Mouse (Mus musculus) liver, postnatal 0 days (tissue): ENCODE results near the gene Rnf186. TPM values are rescaled to one million over a fixed set of nuclear protein-coding genes. Genes with fewer than 3 reads are reported as not detected.
A peak's percentile ranks its signal among the peaks of the same experiment; 100 is the strongest.

Experiments
- ATAC-seq: fragments of 200-750 bp; cut with Nextera tagmentation; 2 replicates; pipeline ENCODE4 v1.8.0; 2017; ENCODE audit warnings: mild to moderate bottlenecking, moderate library complexity
- DNase-seq: peaks from one replicate; pipeline ENCODE4 v3.0.0-alpha.2; 2016
- H3K27ac ChIP-seq: fragments of 300-500 bp; sonication (generic); 2 replicates; pipeline ENCODE4 v1.5.1; 2014; ENCODE audit warnings: antibody characterized with exemption, moderate library complexity, mild to moderate bottlenecking, low read depth
- H3K27me3 ChIP-seq: fragments of 300-500 bp; sonication (generic); 2 replicates; pipeline ENCODE4 v1.6.1; 2014; ENCODE audit warnings: low read length, control low read depth, mixed read lengths; ENCODE audit not compliant: insufficient read depth
- H3K36me3 ChIP-seq: fragments of 300-500 bp; sonication (generic); replicated peaks from 2 replicates; pipeline ENCODE4 v1.6.1; 2014; ENCODE audit warnings: mild to moderate bottlenecking, control low read depth, low read length, moderate library complexity, mixed read lengths; ENCODE audit not compliant: insufficient read depth
- H3K4me1 ChIP-seq: fragments of 300-500 bp; sonication (generic); 2 replicates; pipeline ENCODE4 v1.6.1; 2014; ENCODE audit warnings: antibody characterized with exemption, mild to moderate bottlenecking, control low read depth; ENCODE audit not compliant: insufficient read depth
- H3K4me2 ChIP-seq: fragments of 300-500 bp; sonication (generic); 2 replicates; pipeline ENCODE4 v1.6.1; 2014; ENCODE audit warnings: low read depth, mild to moderate bottlenecking, low read length, moderate library complexity, mixed read lengths
- H3K4me3 ChIP-seq: fragments of 300-500 bp; sonication (generic); 2 replicates; pipeline ENCODE4 v1.5.1; 2014; ENCODE audit warnings: low read depth, low read length
- H3K9ac ChIP-seq: fragments of 300-500 bp; sonication (generic); replicated peaks from 2 replicates; pipeline ENCODE4 v1.6.1; 2014; ENCODE audit warnings: mild to moderate bottlenecking, moderate library complexity
- H3K9me3 ChIP-seq: fragments of 300-500 bp; sonication (generic); 2 replicates; pipeline ENCODE4 v1.6.1; 2016; ENCODE audit warnings: mild to moderate bottlenecking, control low read depth, low read length, mixed read lengths
- CTCF ChIP-seq: sonication (generic); IDR thresholded peaks from 2 replicates; pipeline ENCODE4 v1.5.1; 2016; ENCODE audit warnings: antibody characterized with exemption, low read depth
- EP300 ChIP-seq: IDR thresholded peaks from 2 replicates; pipeline ENCODE4 v1.6.1; 2016; ENCODE audit warnings: antibody characterized with exemption, low read depth, mild to moderate bottlenecking
- WGBS: fragments of 180-500 bp; shearing (Covaris S2); extraction: QIAGEN DNeasy Blood & Tissue Kit; methylation state at CpG from one replicate; pipeline ENCODE4 v1.1.7; 2014; ENCODE audit not compliant: insufficient replicate concordance; 5-methylcytosine and 5-hydroxymethylcytosine counted together
- polyA plus RNA-seq: library from polyadenylated mRNA; unstranded; fragments of >200 nt; fragmentation: Nextera tagmentation; extraction: Ambion mirVana; gene quantifications from 2 replicates; pipeline ENCODE4 v1.2.1, GENCODE M21; 2015

Gene Rnf186
- polyA plus RNA-seq, 1 experiment from 2014 or later, result 0.36 TPM

DNA sequence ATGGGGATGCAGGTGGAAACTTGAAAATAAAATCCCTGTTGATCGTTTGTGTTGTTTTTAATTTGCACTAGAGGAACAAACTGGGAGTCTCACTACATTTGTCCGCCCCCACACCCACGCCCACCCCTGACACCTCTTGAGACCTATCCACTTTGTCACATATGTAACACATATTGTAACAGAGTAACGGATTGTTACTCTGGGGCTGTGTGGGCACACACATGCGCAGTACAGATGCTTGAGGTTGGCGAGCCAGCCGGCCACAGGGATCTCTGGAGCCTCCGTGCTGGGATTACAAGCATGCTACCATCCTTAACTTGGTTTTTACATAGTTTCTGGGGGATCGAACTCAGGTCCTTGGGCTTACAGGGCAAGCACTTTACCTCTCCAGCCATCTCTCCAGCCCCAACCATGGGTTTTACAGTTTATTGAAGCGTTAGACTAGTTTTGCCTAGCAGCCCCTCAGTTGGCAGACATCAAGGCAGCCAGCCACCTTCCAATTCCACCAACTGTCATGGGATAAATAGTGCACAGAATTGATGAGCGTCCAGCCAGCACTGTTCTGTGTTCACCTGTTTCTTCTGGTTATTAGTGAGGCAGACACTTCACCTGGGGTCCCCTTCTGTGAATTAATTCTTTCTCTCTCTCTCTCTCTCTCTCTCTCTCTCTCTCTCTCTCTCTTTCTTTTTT lies 32.3 kb upstream of the Rnf186 start:
- DNase-seq (no peak), ATAC-seq (no peak)
- H3K4me3 ChIP-seq, result no peak overlapping the region
- no peak overlapping the region for H3K9ac ChIP-seq
- TF ChIP-seq EP300 (no peak), CTCF (no peak)
- H3K36me3 ChIP-seq, result no peaks in the 10 kb centered on the region
- peaks cover 5% of the 10 kb centered on the region for H3K4me1 ChIP-seq
- no peak overlapping the region for H3K4me2 ChIP-seq
- 75% methylated on average over 11 of the region's 11 CpGs for WGBS
- no peaks in the 10 kb centered on the region for H3K9me3 ChIP-seq
- no peak overlapping the region for H3K27ac ChIP-seq
- H3K27me3 ChIP-seq, result no peaks in the 10 kb centered on the region

DNA sequence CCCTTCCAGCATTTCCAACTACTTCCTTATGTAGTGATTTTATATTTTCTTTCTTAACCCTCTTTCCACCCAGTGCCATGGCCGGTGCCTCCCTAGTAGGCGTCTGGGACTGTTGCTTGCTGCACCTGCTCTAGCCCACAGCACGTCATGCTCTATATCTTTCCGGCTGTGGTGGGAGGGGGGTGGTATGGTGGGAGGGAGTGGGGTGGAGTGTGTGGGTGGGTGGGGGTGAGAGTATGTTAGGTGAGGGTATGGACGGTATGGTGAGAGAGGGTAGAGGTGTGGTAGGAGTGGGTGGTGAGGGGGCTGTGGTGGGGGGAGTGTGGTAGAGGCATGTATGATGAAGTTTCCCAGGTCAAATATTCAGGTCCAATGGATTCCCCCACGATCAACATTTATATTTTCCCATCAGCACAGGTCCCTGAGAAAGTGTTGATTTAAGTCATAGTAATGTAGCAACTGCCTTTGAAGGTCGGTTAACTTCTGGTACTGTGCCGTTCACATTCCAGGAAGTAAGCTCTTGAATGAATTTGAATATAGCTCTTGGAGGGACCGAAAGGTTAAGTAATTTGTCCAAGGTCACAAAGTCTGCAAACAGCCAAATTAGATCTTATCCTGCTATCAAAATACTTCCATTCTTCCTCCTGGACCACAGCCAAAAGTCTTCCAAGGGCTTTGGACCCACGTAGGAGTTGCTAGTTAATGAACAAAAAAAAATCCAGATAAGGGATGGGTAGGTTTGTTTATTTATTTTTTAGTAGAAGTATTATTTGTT lies 28.2 kb upstream of the Rnf186 start:
- H3K4me2 ChIP-seq, result no peak overlapping the region
- WGBS, result 48% methylated on average over 10 of the region's 10 CpGs
- H3K4me1 ChIP-seq, result peaks cover 5% of the 10 kb centered on the region
- ATAC-seq, result no peak
- H3K9me3 ChIP-seq, result no peaks in the 10 kb centered on the region
- H3K9ac ChIP-seq, result no peak overlapping the region
- no peak overlapping the region for H3K27ac ChIP-seq
- H3K36me3 ChIP-seq, result no peaks in the 10 kb centered on the region
- no peaks in the 10 kb centered on the region for H3K27me3 ChIP-seq
- no peak overlapping the region for H3K4me3 ChIP-seq
- DNase-seq, result no peak
- TF ChIP-seq EP300, result no peak
- TF ChIP-seq CTCF, result no peak

DNA sequence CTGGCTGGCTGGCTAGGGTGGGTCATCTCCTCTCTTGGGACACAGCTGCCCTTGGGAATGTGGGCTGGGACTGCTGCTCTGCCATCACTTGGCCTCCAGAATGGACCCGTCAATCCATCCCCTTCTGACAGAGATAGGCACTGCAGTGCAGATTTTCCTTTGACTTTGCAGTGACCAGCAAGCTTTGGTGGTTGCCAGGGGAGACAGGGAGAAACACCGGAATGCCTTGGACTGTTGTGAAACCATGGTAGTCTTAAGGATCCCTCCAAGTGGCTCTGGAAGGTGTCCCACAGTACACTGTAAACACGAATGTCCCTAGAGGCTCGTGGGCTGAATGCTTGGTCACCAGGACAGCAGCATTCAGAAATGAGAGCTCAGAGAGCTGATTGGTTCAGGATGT lies 27.4 kb upstream of the Rnf186 start:
- H3K9ac ChIP-seq, result no peak overlapping the region
- no peaks in the 10 kb centered on the region for H3K27me3 ChIP-seq
- no peaks in the 10 kb centered on the region for H3K36me3 ChIP-seq
- no peak for TF ChIP-seq CTCF
- TF ChIP-seq EP300, result no peak
- DNase-seq (no peak), ATAC-seq (no peak)
- no peak overlapping the region for H3K4me3 ChIP-seq
- H3K4me2 ChIP-seq, result no peak overlapping the region
- H3K9me3 ChIP-seq, result no peaks in the 10 kb centered on the region
- 57% methylated on average over 4 of the region's 4 CpGs for WGBS
- H3K27ac ChIP-seq, result no peak overlapping the region
- peaks cover 5% of the 10 kb centered on the region for H3K4me1 ChIP-seq

DNA sequence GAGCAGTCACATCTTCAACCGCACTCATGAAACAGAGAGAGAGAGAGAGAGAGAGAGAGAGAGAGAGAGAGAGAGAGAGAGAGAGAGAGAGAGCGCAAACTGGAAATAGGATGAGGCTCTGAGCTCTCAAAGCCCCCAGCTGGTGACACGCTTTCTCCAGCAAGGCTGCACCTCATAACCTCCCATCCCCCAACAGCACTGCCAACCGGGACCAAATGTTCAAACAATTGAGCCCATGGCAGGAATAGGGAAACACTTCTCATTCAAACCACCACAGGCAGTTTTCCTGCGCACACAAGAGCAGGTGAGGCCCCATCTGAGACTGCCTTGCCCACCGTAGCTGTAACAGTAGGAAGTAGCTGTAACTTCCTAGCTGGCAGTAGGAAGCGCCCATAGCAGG lies 25.5 kb upstream of the Rnf186 start:
- H3K9ac ChIP-seq, result no peak overlapping the region
- ATAC-seq (no peak), DNase-seq (no peak)
- H3K9me3 ChIP-seq, result no peaks in the 10 kb centered on the region
- H3K27ac ChIP-seq, result no peak overlapping the region
- no peaks in the 10 kb centered on the region for H3K36me3 ChIP-seq
- WGBS, result 42% methylated on average over 7 of the region's 7 CpGs
- no peaks in the 10 kb centered on the region for H3K27me3 ChIP-seq
- H3K4me2 ChIP-seq, result no peak overlapping the region
- no peak overlapping the region for H3K4me3 ChIP-seq
- TF ChIP-seq CTCF (no peak), EP300 (no peak)
- peaks cover 5% of the 10 kb centered on the region for H3K4me1 ChIP-seq

DNA sequence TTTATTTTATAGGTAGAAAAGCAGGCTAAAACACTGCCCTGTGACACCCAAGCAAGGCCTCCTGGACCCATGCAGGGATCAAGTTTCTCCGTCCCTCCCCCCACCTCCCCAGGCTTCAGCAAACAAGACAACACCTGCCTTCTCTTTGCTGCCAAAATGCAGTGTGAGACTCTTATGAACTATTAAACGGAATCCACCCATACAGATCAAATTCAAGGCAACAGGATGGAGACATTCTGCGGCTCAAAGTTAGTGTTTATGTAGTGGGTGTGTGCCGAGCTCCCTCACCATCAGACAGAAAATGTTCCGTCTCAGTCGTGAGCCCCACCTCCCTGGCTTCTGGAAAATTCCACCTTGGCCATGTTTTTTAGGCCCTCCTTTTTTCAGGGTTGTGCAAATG lies 24.9 kb upstream of the Rnf186 start:
- no peaks in the 10 kb centered on the region for H3K9me3 ChIP-seq
- no peak overlapping the region for H3K4me2 ChIP-seq
- no peaks in the 10 kb centered on the region for H3K36me3 ChIP-seq
- no peak overlapping the region for H3K4me3 ChIP-seq
- TF ChIP-seq CTCF (no peak), EP300 (no peak)
- DNase-seq (no peak), ATAC-seq (no peak)
- H3K27me3 ChIP-seq, result no peaks in the 10 kb centered on the region
- no peak overlapping the region for H3K27ac ChIP-seq
- WGBS, result 54% methylated on average over 6 of the region's 6 CpGs
- peaks cover 5% of the 10 kb centered on the region for H3K4me1 ChIP-seq
- H3K9ac ChIP-seq, result no peak overlapping the region

DNA sequence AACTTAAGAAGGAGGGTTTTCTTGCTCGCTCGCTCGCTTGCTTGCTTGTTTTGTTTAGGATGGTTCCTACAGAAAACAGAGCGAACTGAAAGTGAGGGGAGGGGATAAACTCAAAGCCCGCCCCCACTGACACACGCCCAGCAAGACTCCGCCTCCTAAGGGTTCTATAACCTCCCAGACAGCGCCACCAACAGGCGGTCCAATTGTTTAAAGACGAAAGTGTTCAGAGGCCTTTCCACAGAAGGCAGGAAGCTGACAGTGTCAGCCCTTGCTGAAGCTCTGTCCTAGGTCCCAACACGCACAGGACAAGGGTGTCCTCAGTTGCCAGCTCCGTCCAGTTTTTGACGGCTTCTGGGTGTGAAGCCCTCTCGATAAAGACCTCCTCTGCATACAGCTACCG lies 23.2 kb upstream of the Rnf186 start:
- H3K4me2 ChIP-seq, result peak overlapping the region; percentile 61
- H3K9me3 ChIP-seq, result no peaks in the 10 kb centered on the region
- H3K27me3 ChIP-seq, result no peaks in the 10 kb centered on the region
- no peaks in the 10 kb centered on the region for H3K36me3 ChIP-seq
- peak; percentile 91 for DNase-seq
- TF ChIP-seq CTCF (peak; percentile 81), EP300 (no peak)
- 17% methylated on average over 15 of the region's 15 CpGs for WGBS
- H3K9ac ChIP-seq, result peak overlapping the region; percentile 16; the same call in 1 of the 2 replicates
- H3K4me1 ChIP-seq, result peaks cover 5% of the 10 kb centered on the region
- H3K4me3 ChIP-seq, result peak overlapping the region; percentile 46
- H3K27ac ChIP-seq, result no peak overlapping the region
- ATAC-seq, result peak; percentile 90
